Mouse (Mus musculus) cerebellum, postnatal 36 days (tissue): ENCODE measurements at regions not wholly inside any gene's neighbourhood (a gene's known extent, or its start where the extent isn't known, plus 50 kb on each side); places are given as distances from the start of the nearest gene placed in this dataset.

Source experiments
- DNase-seq, 2 experiments: peaks; one replicate each; pipeline ENCODE4 v3.0.0; 2021 to 2022; ENCODE audit warnings: mixed read lengths in 2 of 2

- DNase-seq, result no peak
Observed at GRCm38 (mm10) chr14:94541995-94542394, 651.5 kb upstream of the Pcdh9 start.

- DNase-seq, result no peak
Observed at GRCm38 (mm10) chr14:94525648-94526047, 635.2 kb upstream of the Pcdh9 start.

GRCm38 (mm10) chr14:94525238-94525637 lies 634.8 kb upstream of the Pcdh9 start:
- DNase-seq, result no peak

GRCm38 (mm10) chr14:94522007-94522406 lies 631.5 kb upstream of the Pcdh9 start:
- no peak for DNase-seq

- DNase-seq, result no peak
Observed at GRCm38 (mm10) chr14:94491370-94491769, 600.9 kb upstream of the Pcdh9 start.

GRCm38 (mm10) chr14:94475887-94476286 lies 585.4 kb upstream of the Pcdh9 start:
- DNase-seq, result peak in 1 of 2 experiments; percentile 1

GRCm38 (mm10) chr14:94473181-94473580 lies 582.7 kb upstream of the Pcdh9 start:
- no peak for DNase-seq

- no peak for DNase-seq
Observed at GRCm38 (mm10) chr14:94445952-94446351, 555.5 kb upstream of the Pcdh9 start.

GRCm38 (mm10) chr14:94433343-94433958 lies 543.0 kb upstream of the Pcdh9 start:
- DNase-seq, result no peak

GRCm38 (mm10) chr14:94427611-94428186 lies 537.2 kb upstream of the Pcdh9 start:
- DNase-seq, result no peak
